Mouse (Mus musculus): Measurements from ENCODE around the gene Slc22a5.

DNA sequence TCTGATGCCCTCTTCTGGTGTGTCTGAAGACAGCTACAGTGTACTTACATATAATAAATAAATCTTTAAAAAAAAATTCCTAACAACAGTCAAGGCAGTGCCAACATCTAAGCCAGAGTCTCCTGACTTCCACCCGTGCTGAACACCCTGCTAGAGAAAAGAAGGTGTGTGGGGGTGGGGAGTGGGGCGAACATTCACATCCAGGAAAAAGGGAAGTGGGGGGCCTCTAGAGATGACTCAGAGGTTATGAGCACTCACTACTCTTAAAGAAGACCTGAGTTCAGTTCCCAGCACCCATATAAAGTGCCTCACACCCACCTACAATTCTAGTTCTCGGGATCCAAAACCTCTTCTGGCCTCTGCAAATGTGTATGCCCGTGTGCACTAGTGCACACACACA is 66.1 kb downstream of the Slc22a5 start:
- TF ChIP-seq CTCF (IDR thresholded peaks at IDR 0.05; ENCODE audit: low read depth, low read length) (no peak), POLR2A (IDR thresholded peaks at IDR 0.05; ENCODE audit: borderline replicate concordance, low read depth, low read length) (no peak)
